Mouse (Mus musculus) testis, adult 2 months (tissue): ENCODE results near the gene Ankrd13a.

ENCODE experiments used
- CTCF ChIP-seq: fragments of 200-500 bp; IDR thresholded peaks from 2 replicates; pipeline ENCODE4 v1.5.1; 2012; ENCODE audit warnings: low read depth, mild to moderate bottlenecking, inconsistent platforms, low read length, moderate library complexity; ENCODE audit not compliant: control insufficient read depth, insufficient read depth, insufficient replicate concordance
- POLR2A ChIP-seq: fragments of 200-500 bp; IDR thresholded peaks from 2 replicates; pipeline ENCODE4 v1.6.1; 2012; ENCODE audit warnings: low read depth, mild to moderate bottlenecking, inconsistent platforms, low read length, moderate library complexity; ENCODE audit not compliant: control insufficient read depth

- TF ChIP-seq POLR2A (no peak), CTCF (no peak)
These were observed 42.5 kb upstream of the Ankrd13a start for GRCm38 (mm10) chr5:114731969-114732368.
